Comparison of ENCODE assay signal across 21 mouse cellular contexts in the genomic region with DNA sequence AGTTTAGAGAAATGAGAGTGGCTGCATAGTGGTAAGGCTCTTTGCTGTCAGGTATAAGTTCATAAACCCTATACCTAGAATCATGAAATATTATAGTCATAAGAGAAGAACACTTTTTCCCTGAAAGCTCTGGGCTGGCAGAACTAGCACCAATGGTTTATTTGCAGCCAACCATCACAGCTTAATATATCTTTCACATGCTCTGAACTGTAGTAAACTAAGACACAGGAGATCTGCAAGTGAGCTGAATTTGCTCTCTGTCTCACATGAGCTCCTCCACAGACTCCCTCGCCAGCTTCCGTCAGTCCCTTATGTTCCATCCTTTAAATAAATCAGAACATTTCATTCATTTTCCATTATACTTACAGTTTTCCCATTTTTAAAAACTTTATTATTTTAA. TPM values are rescaled to one million over a fixed set of nuclear protein-coding genes. Genes with fewer than 3 reads are reported as not detected.
"Had no signal": no experiment of that assay in that cellular context is flagged by ENCODE, and none has a peak within 500 bp of the region (broad histone marks: within the 10 kb centered on the region; RNA-seq: fewer than 3 reads in every experiment).

No protein-coding gene starts in this region.

- DNase-seq: lung, adult 18-20 months; lung, embryonic 14.5 days; lung, postnatal 10 days; lung, postnatal 4 days; midbrain, embryonic 14.5 days; right cerebral cortex, postnatal 14 days; thymus, adult 18-20 months; thymus, postnatal 14 days; thymus, postnatal 36 days had no signal

- H3K9me3 ChIP-seq: midbrain, embryonic 10.5 days; midbrain, embryonic 12.5 days; neural tube, embryonic 12.5 days; stomach, embryonic 15.5 days had no signal

- H3K9ac ChIP-seq: liver, embryonic 14.5 days; lung, embryonic 14.5 days; midbrain, embryonic 12.5 days; neural tube, embryonic 12.5 days; stomach, embryonic 15.5 days had no signal

- H3K27me3 ChIP-seq: midbrain, embryonic 12.5 days; neural tube, embryonic 12.5 days; stomach, embryonic 15.5 days had no signal

- H3K4me2 ChIP-seq: lung, embryonic 14.5 days; midbrain, embryonic 12.5 days; neural tube, embryonic 12.5 days; stomach, embryonic 15.5 days had no signal

- H3K36me3 ChIP-seq: midbrain, embryonic 10.5 days; midbrain, embryonic 12.5 days; neural tube, embryonic 12.5 days; stomach, embryonic 15.5 days had no signal

- H3K4me1 ChIP-seq: midbrain, embryonic 10.5 days; midbrain, embryonic 12.5 days; neural tube, embryonic 12.5 days; stomach, embryonic 15.5 days had no signal

- H3K27ac ChIP-seq: liver, embryonic 14.5 days; midbrain, embryonic 10.5 days; midbrain, embryonic 12.5 days; neural tube, embryonic 12.5 days; stomach, embryonic 15.5 days; stomach, postnatal 0 days had no signal

- H3K4me3 ChIP-seq: midbrain, embryonic 10.5 days; midbrain, embryonic 12.5 days; neural tube, embryonic 12.5 days; stomach, embryonic 15.5 days had no signal

RNA-seq across cellular contexts. Expression of a gene that starts 56.9 kb away (rescaled TPM):
- polyA plus RNA-seq: liver, embryonic 14.5 days; liver, embryonic 16.5 days; lung, embryonic 14.5 days; lung, embryonic 16.5 days; midbrain, embryonic 10.5 days; midbrain, embryonic 12.5 days; midbrain, embryonic 14.5 days; midbrain, postnatal 0 days; neural tube, embryonic 12.5 days; neural tube, embryonic 14.5 days; spleen, adult 2 months; stomach, embryonic 15.5 days; stomach, postnatal 0 days; thymus, postnatal 0 days had no signal
